Mouse (Mus musculus): ENCODE results near the gene Gpr137c. TPM values are rescaled to one million over a fixed set of nuclear protein-coding genes. Genes with fewer than 3 reads are reported as not detected.

Gpr137c gene
- 3.3 and 4.3 TPM in 2 replicates for total RNA-seq (2023)

GRCm38 (mm10) chr14:45219281-45220089 lies at the start of gene Gpr137c:
Gene Gpr137c, plus strand, starts transcription at chr14:45219717.

GRCm38 (mm10) chr14:45220090-45220956 lies 806 bp downstream of the Gpr137c start, which contains the start of gene Txndc16:
Gene Txndc16, minus strand, starts transcription at chr14:45220328.

GRCm38 (mm10) chr14:45318426-45319236 lies 99.1 kb downstream of the Gpr137c start, which contains the start of gene Ero1l:
Gene Ero1l, minus strand, starts transcription at chr14:45318771.

GRCm38 (mm10) chr14:45329589-45330181 lies 110.2 kb downstream of the Gpr137c start, which contains the start of gene Psmc6:
Gene Psmc6, plus strand, starts transcription at chr14:45329788.

Other genes with a start within 250 kb of the Gpr137c start
- 32.0 and 34.8 TPM in 2 replicates for gene Ptger2, start 231.5 kb upstream of the Gpr137c start, total RNA-seq (2023)
- 21.3 and 26.5 TPM in 2 replicates for gene Txndc16, start 611 bp downstream of the Gpr137c start, total RNA-seq (2023)
- 80.1 and 112 TPM in 2 replicates for gene Ero1l, start 99.1 kb downstream of the Gpr137c start, total RNA-seq (2023)
- gene Psmc6, start 110.1 kb downstream of the Gpr137c start, total RNA-seq (2023), result 72.0 and 82.5 TPM in 2 replicates
- gene Styx, start 131.4 kb downstream of the Gpr137c start, total RNA-seq (2023), result 8.5 and 10.1 TPM in 2 replicates
- gene Gnpnat1, start 185.2 kb downstream of the Gpr137c start, total RNA-seq (2023), result 4.0 and 4.2 TPM in 2 replicates